22 mouse cellular contexts compared by ENCODE assay signal in the genomic region with DNA sequence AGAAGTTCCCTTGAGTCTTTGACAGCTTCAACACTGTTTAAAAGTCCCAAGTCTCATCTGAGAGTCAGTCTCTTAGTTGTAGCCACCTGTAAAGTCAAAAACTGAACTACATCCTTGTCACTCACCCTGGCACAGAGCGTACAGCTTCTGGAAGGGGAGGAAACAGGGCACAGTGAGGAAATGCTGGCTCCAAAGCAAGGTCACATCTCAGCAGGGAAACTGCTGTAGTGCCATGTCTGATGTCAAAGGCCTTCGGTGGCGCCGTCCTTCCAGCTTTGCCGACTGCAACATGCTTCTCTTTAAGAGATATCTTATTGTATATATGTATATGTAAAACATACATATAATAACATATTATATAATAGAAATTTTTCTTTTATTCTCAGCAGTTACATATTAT.
DNase-seq lines count a peak whose midpoint lies in the region; TF ChIP-seq lines count a peak whose summit lies in the region.
"Had no signal": no experiment of that assay in that cellular context is flagged by ENCODE, and none has a peak within 500 bp of the region (broad histone marks: within the 10 kb centered on the region; RNA-seq: fewer than 3 reads in every experiment).

No protein-coding gene starts in this region.

- TF ChIP-seq CTCF in olfactory bulb, adult 2 months (IDR thresholded peaks at IDR 0.05; ENCODE audit: insufficient read depth, low read depth, low read length): no peak

- H3K4me1 ChIP-seq in olfactory bulb, adult 2 months (ENCODE audit: control insufficient read depth, insufficient read depth, low read length): peaks cover 8% of the 10 kb centered on the region
- H3K4me1 ChIP-seq: forebrain, embryonic 15.5 days; hindbrain, embryonic 12.5 days; liver, embryonic 13.5 days; neural tube, embryonic 12.5 days had no signal

- no peak for TF ChIP-seq POLR2A in olfactory bulb, adult 2 months (IDR thresholded peaks at IDR 0.05; ENCODE audit: insufficient read depth, low read depth, low read length)

- 85% methylated on average over 5 of the region's 5 CpGs for WGBS in olfactory bulb, adult 2 months

- no peak overlapping the region for H3K4me3 ChIP-seq in olfactory bulb, adult 2 months (ENCODE audit: insufficient read depth, low read depth, low read length)
- H3K4me3 ChIP-seq: embryonic facial prominence, embryonic 10.5 days; forebrain, embryonic 15.5 days; heart, embryonic 13.5 days; hindbrain, embryonic 12.5 days; liver, embryonic 13.5 days; neural tube, embryonic 12.5 days had no signal

- peak; percentile 45 for DNase-seq in adrenal gland, adult 2 months
- no peak for DNase-seq in adrenal gland, adult 18-20 months (ENCODE audit: low spot score in 2 of 2)
- peak; percentile 9 for DNase-seq in adrenal gland, postnatal 25 days
- DNase-seq in cerebellum, adult 9-10 months: peak; percentile 38
- no peak for DNase-seq in frontal cortex, postnatal 10 days (ENCODE audit: low spot score in 2 of 2)
- DNase-seq in spleen, adult 18-20 months: no peak
- DNase-seq: gastrocnemius, postnatal 25 days; heart, adult 18-20 months; heart, postnatal 14 days; kidney, postnatal 36 days; liver, embryonic 13.5 days; lung, adult 2 months; lung, postnatal 14 days; midbrain, embryonic 14.5 days; retina, postnatal 1 day; thymus, postnatal 14 days had no signal

- H3K27ac ChIP-seq in olfactory bulb, adult 2 months (ENCODE audit: insufficient read depth, low read depth, low read length): 0 out of 2 replicates have a peak overlapping the region, but pooled peaks have one; percentile 32
- H3K27ac ChIP-seq: embryonic facial prominence, embryonic 10.5 days; forebrain, embryonic 15.5 days; heart, embryonic 13.5 days; hindbrain, embryonic 12.5 days; liver, embryonic 13.5 days; neural tube, embryonic 12.5 days had no signal

Comparison
In these comparisons a context has a peak if more than half of its experiments do, and no peak if none do; other contexts are left out.
1. DNase-seq: peak in adrenal gland, adult 2 months (single experiment), adrenal gland, postnatal 25 days (single experiment) and cerebellum, adult 9-10 months (single experiment); none in adrenal gland, adult 18-20 months (0 of 2), frontal cortex, postnatal 10 days (0 of 2) and spleen, adult 18-20 months (0 of 2).